In the genomic region with DNA sequence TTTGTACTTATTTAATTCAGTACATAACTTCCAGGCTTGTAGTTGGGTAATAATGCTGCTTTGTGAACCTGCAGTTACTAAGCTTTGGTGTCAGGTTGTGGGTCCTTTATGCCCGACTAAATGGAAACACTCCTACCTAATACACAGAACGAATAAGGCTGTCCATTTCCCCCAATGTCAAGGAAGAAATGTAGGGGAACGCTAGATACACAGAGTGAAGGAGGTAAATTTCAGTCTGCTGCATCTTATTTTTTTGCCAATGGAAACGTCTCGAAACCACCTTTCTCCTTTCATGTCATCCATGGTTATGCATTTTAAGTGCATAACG, we compare ENCODE assay signal across 8 mouse cellular contexts. TPM values are rescaled to one million over a fixed set of nuclear protein-coding genes. Genes with fewer than 3 reads are reported as not detected.
DNase-seq lines count a peak whose midpoint lies in the region; ATAC-seq lines count a peak whose summit lies in the region.

No protein-coding gene starts in this region.

- no peak for ATAC-seq in erythroblast, adult 5-6 weeks (replicated peaks; ENCODE audit: low FRiP score, poor library complexity, severe bottlenecking)
- ATAC-seq in neural tube, embryonic 11.5 days (ENCODE audit: insufficient read depth, low FRiP score, low TSS enrichment) = no peak
- no peak; the same call in 1 of the 2 replicates for ATAC-seq in liver, embryonic 13.5 days (ENCODE audit: low read depth)

- 79% methylated on average over 6 of the region's 6 CpGs for WGBS in neural tube, embryonic 11.5 days
- 74% methylated on average over 6 of the region's 6 CpGs for WGBS in liver, embryonic 13.5 days (ENCODE audit: insufficient replicate concordance)

- no peak overlapping the region for H3K27ac ChIP-seq in neural tube, embryonic 11.5 days (ENCODE audit: low read depth, low read length)
- H3K27ac ChIP-seq in liver, embryonic 13.5 days = 0 out of 2 replicates have a peak overlapping the region, but pooled peaks have one; percentile 21

- no peaks in the 10 kb centered on the region for H3K9me3 ChIP-seq in erythroblast, embryonic 14.5 days (ENCODE audit: control insufficient read depth, low read length)
- H3K9me3 ChIP-seq in neural tube, embryonic 11.5 days (ENCODE audit: control insufficient read depth, low read length) = no peaks in the 10 kb centered on the region
- H3K9me3 ChIP-seq in liver, embryonic 13.5 days (replicated peaks) = no peaks in the 10 kb centered on the region

- no peaks in the 10 kb centered on the region; the same call in 1 of the 2 replicates for H3K36me3 ChIP-seq in erythroblast, embryonic 14.5 days (ENCODE audit: control insufficient read depth)
- H3K36me3 ChIP-seq in neural tube, embryonic 11.5 days (ENCODE audit: control insufficient read depth, insufficient read depth, low read length) = no peaks in the 10 kb centered on the region
- H3K36me3 ChIP-seq in liver, embryonic 13.5 days = no peaks in the 10 kb centered on the region

- H3K27me3 ChIP-seq in erythroblast, embryonic 14.5 days (ENCODE audit: control insufficient read depth) = peaks cover 18% of the 10 kb centered on the region
- no peaks in the 10 kb centered on the region for H3K27me3 ChIP-seq in neural tube, embryonic 11.5 days (ENCODE audit: control insufficient read depth, insufficient read depth, low read length)
- H3K27me3 ChIP-seq in liver, embryonic 13.5 days = peaks cover 9% of the 10 kb centered on the region; the same call in 1 of the 2 replicates

- peak overlapping the region; percentile 87 for H3K4me3 ChIP-seq in erythroblast, embryonic 14.5 days (replicated peaks)
- H3K4me3 ChIP-seq in neural tube, embryonic 11.5 days (ENCODE audit: low read depth, low read length) = peak overlapping the region; percentile 84
- H3K4me3 ChIP-seq in liver, embryonic 13.5 days (replicated peaks) = peak overlapping the region; percentile 90

- H3K9ac ChIP-seq in neural tube, embryonic 11.5 days (ENCODE audit: low read length) = no peak overlapping the region
- H3K9ac ChIP-seq in liver, embryonic 13.5 days = no peak overlapping the region

- H3K4me1 ChIP-seq in erythroblast, embryonic 14.5 days (ENCODE audit: control insufficient read depth) = peaks cover 32% of the 10 kb centered on the region
- H3K4me1 ChIP-seq in neural tube, embryonic 11.5 days (ENCODE audit: control insufficient read depth, insufficient read depth, low read length) = 0 out of 2 replicates have a peak, but pooled peaks cover 3% of the 10 kb centered on the region
- H3K4me1 ChIP-seq in liver, embryonic 13.5 days (replicated peaks) = peaks cover 25% of the 10 kb centered on the region

- no peak for DNase-seq in neural tube, embryonic 11.5 days (ENCODE audit: low spot score)
- no peak for DNase-seq in neural tube, embryonic 10.5 days (ENCODE audit: extremely low spot score, low spot score)
- DNase-seq in liver, embryonic 13.5 days = no peak
- no peak for DNase-seq in frontal cortex, postnatal 14 days (ENCODE audit: low spot score in 2 of 2)
- no peak for DNase-seq in ovary, postnatal 10 days (ENCODE audit: low spot score)
- no peak for DNase-seq in layer of hippocampus, postnatal 14 days (ENCODE audit: low spot score in 2 of 2)

- peak overlapping the region; percentile 90 for H3K4me2 ChIP-seq in neural tube, embryonic 11.5 days (ENCODE audit: low read depth)
- H3K4me2 ChIP-seq in liver, embryonic 13.5 days = peak overlapping the region; percentile 87

RNA-seq across cellular contexts. Expression of a gene that starts 0.3 kb away (rescaled TPM):
- 0.21 and 0.55 TPM in 2 replicates for polyA plus RNA-seq in erythroblast, embryonic 14.5 days (2012)
- total RNA-seq in erythroblast, adult 5-6 weeks (2015; ENCODE audit: low replicate concordance) = 5.4 TPM in 2 replicates
- 6.7 and 7.2 TPM in 2 replicates for total RNA-seq in erythroblast, adult 5-6 weeks (2017; ENCODE audit: low replicate concordance)
- 11.0 and 13.6 TPM in 2 replicates for polyA plus RNA-seq in neural tube, embryonic 11.5 days (2014; fragmentation: Nextera tagmentation; extraction: Ambion mirVana)
- polyA plus RNA-seq in liver, embryonic 13.5 days (2015; fragmentation: Nextera tagmentation; extraction: Ambion mirVana) = 10.2 and 13.1 TPM in 2 replicates
- total RNA-seq in layer of hippocampus, postnatal 14 days (2021) = 10 to 100 TPM; 25.5 to 28.3 TPM

RNA-seq across cellular contexts. Expression of a gene that starts 11.0 kb away (rescaled TPM):
- polyA plus RNA-seq in erythroblast, embryonic 14.5 days (2012) = 0.22 and 0.25 TPM in 2 replicates
- total RNA-seq in erythroblast, adult 5-6 weeks (2015; ENCODE audit: low replicate concordance) = 10.0 and 10.4 TPM in 2 replicates
- total RNA-seq in erythroblast, adult 5-6 weeks (2017; ENCODE audit: low replicate concordance) = 9.3 and 9.6 TPM in 2 replicates
- 71.0 and 72.4 TPM in 2 replicates for polyA plus RNA-seq in neural tube, embryonic 11.5 days (2014; fragmentation: Nextera tagmentation; extraction: Ambion mirVana)
- polyA plus RNA-seq in liver, embryonic 13.5 days (2015; fragmentation: Nextera tagmentation; extraction: Ambion mirVana) = 29.9 and 35.2 TPM in 2 replicates
- total RNA-seq in layer of hippocampus, postnatal 14 days (2021) = 10 to 100 TPM; 38.6 to 39.0 TPM

RNA-seq across cellular contexts. Expression of a gene that starts 35.6 kb away (rescaled TPM):
- polyA plus RNA-seq in erythroblast, embryonic 14.5 days (2012) = 0.07 TPM in 1 of 2 replicates, not detected in the other
- 2.3 TPM in 1 of 2 replicates, not detected in the other for total RNA-seq in erythroblast, adult 5-6 weeks (2015; ENCODE audit: low replicate concordance)
- 0.98 and 2.5 TPM in 2 replicates for total RNA-seq in erythroblast, adult 5-6 weeks (2017; ENCODE audit: low replicate concordance)
- 3.1 and 4.2 TPM in 2 replicates for polyA plus RNA-seq in neural tube, embryonic 11.5 days (2014; fragmentation: Nextera tagmentation; extraction: Ambion mirVana)
- polyA plus RNA-seq in liver, embryonic 13.5 days (2015; fragmentation: Nextera tagmentation; extraction: Ambion mirVana) = 2.2 and 2.3 TPM in 2 replicates
- total RNA-seq in layer of hippocampus, postnatal 14 days (2021) = 10 to 100 TPM; 11.7 to 12.5 TPM

Comparison
In these comparisons a context has a peak if more than half of its experiments do, and no peak if none do; other contexts are left out.
1. RNA of a gene that starts 11.0 kb away (polyA plus RNA-seq): 71.0 to 72.4 TPM in neural tube, embryonic 11.5 days and 29.9 to 35.2 TPM in liver, embryonic 13.5 days; 0.22 to 0.25 TPM in erythroblast, embryonic 14.5 days; every median in the first group is over 10 times any median in the second.
2. Peak in every context shown above with its lines, with median percentiles within 50 percentile points of each other: H3K4me3 ChIP-seq.